Mouse (Mus musculus) gastrocnemius, postnatal 14 days (tissue): ENCODE results near the gene Tcea2. TPM values are rescaled to one million over a fixed set of nuclear protein-coding genes. Genes with fewer than 3 reads are reported as not detected.

Experiments used
- DNase-seq: peaks from one replicate; pipeline ENCODE4 v3.0.0; 2021; ENCODE audit warnings: mixed read lengths
- intact Hi-C: fragments of 180-260 bp; cut with DNase I; formaldehyde crosslinking; loops from one replicate; pipeline ENCODE4 v1.15.1; 2025; ENCODE audit warnings: low total_unique reads
- long read RNA-seq, 2 experiments: library from polyadenylated mRNA; stranded (forward); transcript quantifications; one replicate each; pipeline ENCODE4 v2.0.0; 2021
- total RNA-seq, 2 experiments: library from RNA; stranded (reverse); gene quantifications; 2 replicates each; pipeline ENCODE4 v1.2.3; 2021

Gene Tcea2
- 1 to 10 TPM; 4.2 to 6.0 TPM for total RNA-seq
- long read RNA-seq, experiment 1, partial matches to known transcripts: 0 of 3 reads
- long read RNA-seq, experiment 1, other reads (novel, unspliced or antisense): 1 of 3 reads
- long read RNA-seq, experiment 2, partial matches to known transcripts: 1 of 3 reads
- long read RNA-seq, experiment 2, other reads (novel, unspliced or antisense): 1 of 3 reads

DNA sequence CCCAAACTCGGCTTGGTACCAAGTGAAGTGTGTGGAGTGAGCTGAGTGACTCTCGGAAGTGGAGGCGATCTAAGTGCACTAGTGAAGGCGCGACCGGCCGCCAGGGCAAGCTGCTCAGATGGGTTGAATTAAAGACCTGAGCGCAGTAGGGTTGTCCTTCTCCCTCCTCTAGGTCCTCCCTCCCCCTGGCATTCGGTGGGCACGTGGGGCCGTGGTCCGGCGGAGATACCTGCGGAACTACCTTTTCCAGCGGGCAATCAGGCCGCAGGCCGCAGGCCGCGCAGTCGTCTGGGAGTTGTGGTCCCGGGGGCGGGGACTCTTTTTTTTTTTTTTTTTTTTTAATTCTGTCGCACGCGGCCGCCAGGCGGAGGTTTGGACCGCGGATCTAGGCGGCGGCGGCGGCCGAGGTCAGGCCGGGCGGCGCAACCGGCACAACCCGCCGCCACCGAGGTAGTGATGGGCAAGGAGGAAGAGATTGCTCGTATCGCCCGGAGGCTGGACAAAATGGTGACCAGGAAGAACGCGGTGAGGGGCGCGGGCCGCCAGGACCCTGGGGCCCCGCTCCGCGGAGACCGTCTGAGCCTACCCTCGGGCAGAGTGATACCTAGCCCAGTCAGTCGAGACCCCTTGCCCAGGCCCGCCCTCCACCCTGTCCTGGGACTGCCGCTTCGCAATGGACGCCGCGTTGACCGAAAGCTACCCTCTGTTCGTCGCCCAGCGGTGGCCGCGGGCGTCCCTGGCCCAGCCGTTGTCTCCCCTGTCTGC, at the start of gene Tcea2:
Gene Tcea2 (plus strand): TSS at position 360 of the 765 bp plus-strand sequence.
- DNase-seq: peak; percentile 68
- intact Hi-C loops: no loop called here

DNA sequence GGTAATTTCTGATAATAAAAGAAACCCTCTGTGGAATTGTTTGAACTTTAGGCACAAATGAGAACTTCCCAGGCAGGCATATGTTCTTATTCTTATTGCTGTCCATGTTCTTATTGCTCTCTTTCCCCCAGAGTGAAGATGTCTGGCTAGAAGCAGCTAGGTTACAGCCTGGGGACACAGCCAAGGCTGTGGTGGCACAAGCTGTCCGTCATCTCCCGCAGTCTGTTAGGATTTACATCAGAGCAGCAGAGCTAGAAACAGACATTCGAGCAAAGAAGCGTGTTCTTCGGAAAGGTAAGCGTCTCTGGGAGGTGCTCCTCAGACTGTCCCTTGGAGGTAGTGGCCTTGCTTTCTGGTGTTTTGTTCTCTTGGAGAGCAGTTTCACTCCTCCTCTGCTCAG, 47.5 kb upstream of the Tcea2 start:
- intact Hi-C loops: no loop called here
- no peak for DNase-seq

DNA sequence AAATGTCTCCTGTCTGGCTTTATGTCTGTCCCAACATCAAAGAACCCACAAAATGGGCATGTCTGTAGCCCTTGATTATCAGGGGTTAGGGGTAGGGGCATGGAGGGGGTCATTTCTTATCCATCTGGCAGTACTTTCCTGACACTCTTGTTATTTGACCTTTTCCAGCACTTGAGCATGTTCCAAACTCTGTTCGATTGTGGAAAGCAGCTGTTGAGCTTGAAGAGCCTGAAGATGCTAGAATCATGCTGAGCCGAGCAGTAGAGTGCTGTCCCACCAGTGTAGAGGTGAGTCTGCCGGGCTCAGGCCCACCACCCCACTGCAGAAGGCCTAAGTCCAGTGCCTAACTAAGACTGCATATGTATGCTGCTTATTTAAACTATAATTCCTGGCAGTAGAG, 44.2 kb upstream of the Tcea2 start:
- intact Hi-C loops: loop anchor here (2.0 kb wide), 1 partner anchor 15 kb away; no protein-coding TSS in a partner anchor
- DNase-seq: no peak

DNA sequence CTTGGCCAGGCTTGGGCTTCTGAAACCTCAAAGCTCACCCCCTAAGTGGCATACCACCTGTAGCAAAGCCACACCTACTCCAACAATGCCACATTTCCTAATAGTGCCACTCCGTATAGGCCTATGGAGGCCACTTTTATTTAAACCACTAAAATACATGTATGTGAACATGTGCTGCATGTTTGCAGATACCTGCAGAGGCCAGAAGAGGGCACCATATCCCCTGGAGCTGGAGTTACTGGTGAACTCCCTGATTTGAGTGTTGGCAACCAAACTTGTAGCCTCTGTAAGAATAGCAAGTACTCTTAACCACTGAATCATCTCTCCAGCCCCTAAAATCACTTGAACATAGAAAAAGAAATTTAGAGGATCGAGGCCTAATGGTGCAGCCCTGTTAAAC, 35.7 kb upstream of the Tcea2 start:
- peak; percentile 45 for DNase-seq
- intact Hi-C loops: no loop called here

DNA sequence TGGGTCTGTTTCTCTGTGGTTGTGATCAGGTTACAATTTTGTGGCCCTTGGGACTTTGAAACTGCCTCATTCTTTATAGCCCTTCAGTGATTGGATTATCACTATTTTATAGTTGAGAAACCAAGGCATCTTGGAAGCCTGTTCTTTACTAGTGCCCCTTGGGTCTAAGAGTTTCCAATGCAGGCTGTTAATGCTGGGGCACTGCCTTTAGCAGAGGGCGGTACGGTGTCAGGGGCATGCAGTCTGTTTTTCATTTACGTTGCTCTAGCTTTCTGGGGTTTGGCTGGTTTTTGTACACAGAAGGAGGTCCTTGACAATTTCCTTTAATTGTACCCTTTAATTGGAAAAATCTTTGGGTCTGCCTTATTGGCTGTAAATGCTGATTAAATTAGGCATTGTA, 34.4 kb upstream of the Tcea2 start:
- intact Hi-C loops: no loop called here
- no peak for DNase-seq

DNA sequence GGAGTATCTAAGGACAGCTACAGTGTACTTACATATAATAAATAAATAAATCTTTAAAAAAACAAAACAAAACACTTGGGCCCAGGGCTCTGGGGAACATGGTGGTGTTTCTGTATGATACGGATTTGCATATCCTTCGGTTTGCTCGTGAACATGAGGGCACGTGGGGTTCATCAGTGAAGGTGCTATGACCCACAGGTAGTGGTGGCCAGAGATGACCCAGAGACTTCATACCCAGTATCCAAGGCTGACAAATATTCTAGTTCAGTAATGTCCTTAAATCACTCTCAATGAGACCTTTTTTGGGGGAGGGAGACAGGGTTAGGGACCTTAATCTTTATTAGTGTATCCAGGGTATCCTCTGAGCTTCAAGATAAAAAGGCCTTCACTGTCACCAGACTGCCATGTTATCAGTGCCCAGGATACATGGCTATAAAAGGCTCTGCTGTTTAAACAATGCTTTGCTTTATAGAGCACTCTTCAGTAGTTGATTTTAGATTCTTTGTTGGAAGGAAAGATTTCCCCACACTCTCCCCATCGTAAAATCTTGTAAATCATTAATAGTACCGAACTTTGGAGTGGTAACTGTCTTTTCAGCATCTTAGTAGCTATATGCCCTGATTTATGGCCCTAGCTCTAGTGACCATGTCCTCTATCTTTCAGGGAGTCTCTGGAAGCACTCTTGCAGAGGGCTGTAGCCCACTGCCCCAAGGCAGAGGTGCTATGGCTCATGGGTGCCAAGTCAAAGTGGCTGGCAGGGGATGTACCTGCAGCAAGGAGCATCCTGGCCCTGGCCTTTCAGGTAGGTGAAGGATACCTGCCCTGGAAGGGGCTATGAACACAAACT, 33.3 kb upstream of the Tcea2 start:
- no peak for DNase-seq
- intact Hi-C loops: no loop called here

DNA sequence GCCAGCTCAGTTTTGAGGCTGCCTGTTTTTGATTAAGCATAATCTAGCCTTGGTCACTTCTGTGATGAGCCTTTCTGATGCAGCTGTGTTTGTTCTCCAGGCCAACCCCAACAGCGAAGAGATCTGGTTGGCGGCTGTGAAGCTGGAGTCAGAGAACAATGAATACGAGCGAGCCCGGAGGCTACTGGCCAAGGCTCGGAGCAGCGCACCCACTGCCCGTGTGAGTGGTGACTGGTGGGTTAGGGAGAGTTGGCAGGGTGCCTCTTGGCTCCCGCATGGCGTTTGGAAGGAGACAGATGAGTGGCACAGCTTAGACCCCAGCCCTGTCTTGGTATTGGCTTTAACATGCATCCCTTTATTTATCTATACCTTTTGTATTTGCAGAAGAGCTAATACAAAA, 31.2 kb upstream of the Tcea2 start:
- intact Hi-C loops: no loop called here

DNA sequence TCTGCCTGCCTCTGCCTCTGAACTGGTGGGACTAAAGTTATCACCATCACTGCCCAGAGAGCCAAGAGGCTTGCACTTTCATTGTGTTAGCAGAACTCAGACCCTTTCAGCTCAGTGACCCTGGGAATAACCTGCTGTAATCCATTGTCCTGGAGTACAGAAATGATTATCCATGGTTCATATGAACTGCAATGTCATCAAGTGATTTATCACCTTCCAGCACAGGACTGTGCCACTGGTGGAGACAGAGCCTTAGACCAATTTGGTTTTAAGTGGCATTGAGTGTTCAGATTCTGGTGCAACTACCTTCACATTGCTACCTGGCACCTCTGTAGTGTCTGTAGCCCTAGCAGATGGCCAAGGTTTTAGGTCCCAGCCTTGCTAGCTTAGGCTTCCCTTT, 27.0 kb upstream of the Tcea2 start:
- no peak for DNase-seq
- intact Hi-C loops: no loop called here

More for the DNA sequence above, 31.2 kb upstream of the Tcea2 start:
- DNase-seq: no peak

DNA sequence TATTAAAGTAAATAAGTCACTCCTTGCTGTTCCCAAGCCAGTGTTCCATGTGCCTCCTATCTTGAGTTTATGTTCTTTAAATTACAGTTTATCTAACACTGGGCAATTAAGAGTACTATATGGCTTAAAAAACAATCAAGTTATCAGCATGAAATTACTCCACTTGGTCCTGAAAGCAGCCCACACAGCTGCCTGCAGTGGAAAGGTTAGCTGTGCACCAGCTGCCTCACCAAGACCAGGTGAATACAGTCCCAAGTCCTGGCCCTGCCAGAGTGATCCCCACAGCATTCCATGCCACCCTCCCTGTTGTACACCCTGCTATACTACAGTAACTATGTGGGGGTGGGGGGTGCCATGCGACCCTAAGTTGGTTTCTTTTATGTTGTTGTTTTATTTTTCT, 26.6 kb upstream of the Tcea2 start:
- intact Hi-C loops: no loop called here
- no peak for DNase-seq

DNA sequence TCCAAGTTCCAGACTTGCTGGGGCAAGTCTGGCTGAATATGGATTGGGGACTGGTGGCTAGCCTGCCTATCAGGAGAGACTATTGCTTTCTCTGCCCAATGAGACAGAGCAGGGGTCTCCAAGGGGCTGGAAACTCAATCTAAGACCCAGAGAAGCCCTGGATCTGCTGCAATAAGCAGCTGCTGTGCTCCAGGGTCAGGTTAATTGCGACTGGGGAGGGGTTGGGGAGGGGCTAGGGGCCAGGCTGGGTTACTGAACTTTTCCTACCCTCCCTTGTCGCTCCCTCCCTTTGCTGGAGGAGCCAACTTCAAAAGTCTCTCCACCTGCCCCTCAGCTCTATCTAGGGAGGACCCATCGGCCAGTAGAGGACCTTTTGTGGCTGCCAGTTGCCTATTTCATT, 23.4 kb upstream of the Tcea2 start, which contains the start of gene Gm29797:
Gene Gm29797 (plus strand): TSS at position 301 of the 400 bp plus-strand sequence.
- intact Hi-C loops: no loop called here
- DNase-seq: no peak

DNA sequence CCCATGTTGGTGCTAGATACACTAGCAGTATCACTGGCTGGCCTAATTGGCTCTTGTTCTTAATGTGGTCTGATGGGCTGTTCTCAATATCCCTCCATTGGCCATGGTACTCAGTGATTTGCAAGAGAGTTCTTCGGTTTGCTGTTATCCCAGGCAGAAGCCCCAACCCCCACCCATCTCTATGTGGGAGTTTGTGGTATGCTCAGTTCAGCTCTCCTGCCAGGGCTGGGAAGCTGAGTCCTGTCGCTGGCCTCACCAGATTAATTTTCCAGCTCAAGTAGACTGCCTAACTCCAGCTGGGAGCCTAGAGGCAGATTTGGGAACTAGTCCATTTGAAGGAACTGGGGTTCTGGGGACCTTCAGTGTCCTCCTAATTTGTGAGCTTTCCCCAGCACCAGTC, 22.7 kb upstream of the Tcea2 start:
- no peak for DNase-seq
- intact Hi-C loops: no loop called here

DNA sequence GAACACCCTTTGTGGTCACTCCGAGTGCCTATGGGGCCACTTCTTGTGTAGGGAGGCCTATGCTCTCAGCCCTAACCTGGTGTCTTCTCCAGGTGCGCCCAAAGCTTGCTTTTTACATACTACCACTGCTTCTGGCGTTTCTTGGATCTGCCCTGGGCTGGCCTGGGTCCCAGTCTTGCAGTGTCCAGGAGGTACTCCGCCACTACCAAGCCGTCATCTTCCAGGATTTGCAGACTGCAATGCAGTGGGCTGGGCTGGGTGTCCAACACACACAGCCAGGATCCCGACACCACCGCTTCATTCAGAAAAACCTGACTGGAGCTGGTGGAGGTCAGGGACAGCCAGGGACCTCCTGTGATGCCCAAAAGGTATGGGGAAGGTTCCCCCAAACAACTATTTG, 21.6 kb upstream of the Tcea2 start:
- DNase-seq: no peak
- intact Hi-C loops: no loop called here

DNA sequence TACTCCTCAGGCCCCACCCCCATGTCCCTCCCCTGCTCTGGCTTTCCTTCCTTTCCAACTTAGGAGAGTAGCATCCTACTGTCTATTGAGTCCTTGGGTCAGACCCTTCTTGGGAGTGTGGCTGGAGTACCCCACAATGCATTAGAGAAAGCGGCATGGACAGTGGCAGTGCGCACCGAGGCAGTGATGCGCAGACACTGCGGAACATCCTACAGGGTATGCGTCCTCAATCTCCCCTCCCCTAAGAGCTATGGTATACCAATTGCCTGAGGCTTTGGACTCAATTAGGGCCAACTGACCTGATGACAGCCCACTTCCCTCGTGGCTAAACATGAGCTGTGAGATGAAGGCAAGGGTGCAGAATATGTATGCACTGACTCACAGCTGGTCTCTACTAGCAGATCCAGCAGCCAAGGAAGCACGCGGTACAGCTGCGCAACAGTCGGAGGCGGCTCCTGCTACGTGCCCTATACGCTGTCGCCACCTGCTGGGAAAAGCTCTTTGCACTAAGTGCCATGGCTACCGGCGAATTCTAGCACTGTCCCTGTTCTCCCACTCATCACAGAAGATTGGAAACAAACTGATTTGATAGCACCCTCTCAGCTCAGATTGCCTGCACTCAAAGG, 21.1 kb upstream of the Tcea2 start:
- peak; percentile 62 for DNase-seq
- intact Hi-C loops: no loop called here

DNA sequence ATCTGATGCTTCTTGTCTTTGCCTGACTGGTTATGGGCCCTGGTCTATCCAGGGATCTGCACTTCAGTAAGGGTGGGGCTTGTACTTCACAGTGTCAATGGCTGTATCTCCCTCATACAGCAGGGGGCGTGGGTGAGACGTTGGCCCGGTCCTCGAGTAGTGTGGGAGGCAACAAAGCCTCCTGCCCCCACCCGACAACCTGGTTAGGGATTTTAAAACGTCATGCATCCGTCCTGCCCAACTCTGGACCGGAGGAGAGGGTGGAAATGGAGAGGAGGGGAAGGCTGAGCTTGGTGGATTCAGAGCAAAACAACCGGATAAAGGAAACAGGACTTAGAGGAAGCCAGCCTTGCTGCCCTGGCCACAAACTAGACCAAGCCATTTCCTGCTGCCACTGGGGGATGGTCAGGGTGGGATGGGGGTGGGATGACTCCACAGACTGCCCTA, 20.5 kb upstream of the Tcea2 start:
- intact Hi-C loops: no loop called here
- DNase-seq: peak; percentile 80

DNA sequence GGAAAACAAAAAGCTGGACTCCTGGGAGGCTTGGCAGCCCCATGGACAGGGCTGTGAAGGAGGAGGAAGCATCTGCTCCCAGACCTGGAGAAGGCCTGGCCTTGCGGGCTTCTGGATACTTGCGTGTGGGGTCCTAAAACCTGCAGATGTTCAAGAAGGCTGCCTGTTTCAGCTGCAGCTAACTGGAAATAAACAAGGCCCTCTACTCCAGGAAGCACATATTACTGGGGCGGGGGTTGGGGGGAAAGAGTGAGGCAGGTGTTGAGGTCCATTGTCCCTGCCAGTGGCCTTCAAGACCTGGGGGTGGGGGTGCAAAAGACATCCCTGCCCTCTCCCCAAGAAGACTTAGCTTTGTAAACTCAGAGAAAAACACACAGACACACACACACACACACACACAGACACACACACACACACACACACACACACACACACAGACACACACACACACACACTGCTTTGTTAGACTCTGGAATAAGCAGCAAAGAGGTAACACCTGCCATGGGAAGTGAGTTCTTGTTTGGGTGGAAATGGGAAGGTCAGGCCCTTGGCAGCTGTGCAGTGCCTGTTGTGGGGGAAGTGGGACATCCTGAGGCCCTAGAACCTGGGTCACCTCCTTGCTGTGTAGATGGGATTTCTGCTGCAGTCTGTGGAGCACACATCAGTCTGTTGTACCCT, 17.4 kb upstream of the Tcea2 start:
- intact Hi-C loops: no loop called here
- no peak for DNase-seq

DNA sequence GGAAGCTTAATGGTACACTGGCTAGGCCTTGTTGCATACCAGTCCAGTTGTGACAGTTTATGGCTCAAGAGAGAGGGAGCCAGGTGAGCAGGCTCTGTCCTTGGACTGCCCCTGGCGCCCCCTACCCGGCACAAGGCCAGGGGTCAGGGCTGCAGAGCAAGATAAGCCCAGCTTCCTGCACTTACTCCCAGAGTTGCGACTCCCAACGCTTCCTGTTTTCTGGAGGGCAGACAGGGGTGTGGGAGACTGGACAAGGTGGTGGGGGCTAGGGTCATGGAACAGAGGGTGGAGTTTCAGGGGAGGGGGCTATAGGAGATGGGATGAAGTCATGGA, 16.8 kb upstream of the Tcea2 start:
- intact Hi-C loops: no loop called here
- no peak for DNase-seq

DNA sequence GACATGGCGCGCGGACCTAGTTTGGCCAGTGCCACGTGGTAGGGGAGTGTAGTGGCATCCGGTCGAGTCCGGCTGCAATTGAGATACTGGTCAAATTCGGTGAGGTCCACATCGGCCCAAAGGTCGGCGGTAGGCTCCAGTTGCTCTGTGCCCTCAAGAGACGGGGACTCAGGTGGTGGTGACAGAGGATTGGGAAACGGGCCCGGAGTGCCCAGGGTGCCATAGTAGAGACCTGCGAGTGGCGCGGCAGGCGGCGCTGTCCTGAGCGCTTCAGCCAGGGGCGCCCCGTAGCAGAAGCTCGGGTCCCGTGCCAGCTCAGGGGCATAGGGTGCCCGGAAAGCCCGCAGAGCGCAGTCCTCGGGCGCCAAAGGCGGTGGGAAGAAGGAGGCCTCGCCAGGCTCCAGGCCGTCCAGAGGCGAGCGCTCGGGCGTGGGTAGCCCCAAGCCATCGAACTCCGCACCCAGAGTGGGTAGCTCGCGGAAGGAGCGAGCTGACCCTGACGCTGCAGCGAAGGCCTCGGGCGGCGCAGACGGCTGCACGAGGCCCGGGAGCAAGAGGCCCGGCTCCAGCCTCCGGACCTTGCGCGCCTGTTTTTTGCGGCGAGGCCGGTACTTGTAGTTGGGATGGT, 9.7 kb upstream of the Tcea2 start:
- intact Hi-C loops: no loop called here
- no peak for DNase-seq

DNA sequence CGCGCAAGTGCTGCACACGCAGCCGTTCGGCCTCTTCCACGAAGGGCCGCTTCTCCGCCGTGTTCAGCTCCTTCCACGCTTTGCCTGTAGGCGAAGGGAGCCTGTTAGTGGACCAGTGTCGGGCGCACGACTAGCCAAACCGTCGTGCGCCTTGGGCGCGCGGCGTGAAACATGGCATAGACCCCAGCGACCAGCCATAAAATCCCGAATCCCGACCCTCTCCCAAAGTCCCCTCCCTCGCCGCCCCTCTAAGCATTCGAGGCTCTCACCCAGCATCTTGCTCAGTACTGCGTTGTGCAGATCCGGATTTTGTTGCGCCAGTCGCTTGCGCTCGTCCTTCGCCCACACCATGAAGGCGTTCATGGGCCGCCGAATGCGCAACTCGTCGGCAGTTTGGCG, 9.2 kb upstream of the Tcea2 start:
- no peak for DNase-seq
- intact Hi-C loops: no loop called here

DNA sequence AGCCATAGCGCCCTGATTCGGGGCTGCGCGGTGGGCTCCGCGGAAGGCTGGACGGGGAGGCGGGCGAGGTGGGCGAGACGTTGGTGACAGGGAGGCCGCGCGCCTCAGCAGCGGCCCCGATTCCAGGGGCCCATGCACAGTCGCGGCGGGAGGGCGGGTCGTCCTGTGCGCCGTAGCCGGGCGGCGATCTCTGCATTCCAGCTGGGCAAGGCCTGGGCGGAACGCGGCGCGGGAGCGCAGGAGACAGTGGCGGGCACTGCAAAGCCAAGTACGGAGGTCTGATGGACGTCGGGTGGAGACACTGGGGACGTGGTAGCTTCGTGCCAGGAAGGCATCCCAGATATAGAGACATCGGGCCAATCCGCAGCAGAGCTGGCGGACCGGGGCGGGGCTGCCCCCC, 8.8 kb upstream of the Tcea2 start, which contains the start of gene Sox18:
Gene Sox18 (minus strand): TSS at position 315 of the 400 bp plus-strand sequence.
- peak; percentile 36 for DNase-seq
- intact Hi-C loops: no loop called here
